Mouse (Mus musculus): ENCODE measurements around the gene Gm17720.

- TF ChIP-seq CHD2 (IDR thresholded peaks at IDR 0.05; ENCODE audit: low read length) (no peak), MYC (IDR thresholded peaks at IDR 0.05; ENCODE audit: low read depth, low read length) (no peak), EP300 (IDR thresholded peaks at IDR 0.05; ENCODE audit: low read length) (no peak), CTCF (conservative IDR thresholded peaks at IDR 0.05 in 1 of 2, IDR thresholded peaks at IDR 0.05 in 1 of 2; ENCODE audit: low read depth in 2 of 2, low read length in 2 of 2) (no peak), UBTF (IDR thresholded peaks at IDR 0.05; ENCODE audit: low read depth, low read length) (no peak), HCFC1 (IDR thresholded peaks at IDR 0.05; ENCODE audit: low read depth, low read length) (no peak), ZNF384 (IDR thresholded peaks at IDR 0.05; ENCODE audit: low read depth, low read length) (no peak), USF1 (IDR thresholded peaks at IDR 0.05; ENCODE audit: low read depth, low read length) (no peak), POLR2A (IDR thresholded peaks at IDR 0.05; ENCODE audit: low read depth, low read length) (no peak)
Observed at GRCm38 (mm10) chr8:110135515-110135914, 33.0 kb upstream of the Gm17720 start.

Data from CH12.LX (cell line).